18 mouse cellular contexts compared by ENCODE assay signal in genomic region chr4:110155954-110156353, GRCm38 (mm10).
DNase-seq lines count a peak whose midpoint lies in the region; ATAC-seq and TF ChIP-seq lines count a peak whose summit lies in the region.
"Had no signal": no experiment of that assay in that cellular context is flagged by ENCODE, and none has a peak within 500 bp of the region (broad histone marks: within the 10 kb centered on the region; RNA-seq: fewer than 3 reads in every experiment).

No protein-coding gene starts in this region.

- peak; percentile 59; the same call in 1 of the 2 replicates for ATAC-seq in limb, embryonic 11.5 days (ENCODE audit: insufficient number of reproducible peaks, low FRiP score, low TSS enrichment, low read depth)
- ATAC-seq in midbrain, embryonic 14.5 days (ENCODE audit: low FRiP score, low TSS enrichment): no peak
- ATAC-seq in midbrain, embryonic 15.5 days (replicated peaks): no peak
- no peak for ATAC-seq in hindbrain, embryonic 13.5 days (ENCODE audit: low FRiP score)
- ATAC-seq: forebrain, embryonic 15.5 days had no signal

- H3K9me3 ChIP-seq in limb, embryonic 11.5 days (ENCODE audit: control insufficient read depth, low read length): no peaks in the 10 kb centered on the region
- no peaks in the 10 kb centered on the region for H3K9me3 ChIP-seq in limb, embryonic 10.5 days (replicated peaks)
- H3K9me3 ChIP-seq in midbrain, embryonic 14.5 days (ENCODE audit: control insufficient read depth, low read length): no peaks in the 10 kb centered on the region
- no peaks in the 10 kb centered on the region for H3K9me3 ChIP-seq in midbrain, embryonic 15.5 days
- no peaks in the 10 kb centered on the region for H3K9me3 ChIP-seq in hindbrain, embryonic 13.5 days
- H3K9me3 ChIP-seq: embryonic facial prominence, embryonic 15.5 days; forebrain, embryonic 15.5 days; heart, embryonic 12.5 days; hindbrain, embryonic 15.5 days had no signal

- intact Hi-C loops in heart, adult 2 months (cut with DNase I): no loop called here

- H3K4me1 ChIP-seq in heart, adult 2 months (ENCODE audit: control insufficient read depth, insufficient read depth, low read length): no peaks in the 10 kb centered on the region
- no peaks in the 10 kb centered on the region for H3K4me1 ChIP-seq in limb, embryonic 11.5 days (ENCODE audit: control insufficient read depth, insufficient read depth, low read length)
- peaks cover 25% of the 10 kb centered on the region for H3K4me1 ChIP-seq in limb, embryonic 10.5 days
- H3K4me1 ChIP-seq in midbrain, embryonic 14.5 days (ENCODE audit: control insufficient read depth, insufficient read depth, low read length): peaks cover 30% of the 10 kb centered on the region
- H3K4me1 ChIP-seq in midbrain, embryonic 15.5 days: peaks cover 23% of the 10 kb centered on the region
- H3K4me1 ChIP-seq in hindbrain, embryonic 13.5 days (replicated peaks): peaks cover 32% of the 10 kb centered on the region

- H3K9ac ChIP-seq in heart, adult 2 months (ENCODE audit: low read depth, low read length): no peak overlapping the region
- no peak overlapping the region for H3K9ac ChIP-seq in limb, embryonic 11.5 days (ENCODE audit: low read length)
- H3K9ac ChIP-seq in midbrain, embryonic 14.5 days (replicated peaks; ENCODE audit: low read length): no peak overlapping the region
- no peak overlapping the region for H3K9ac ChIP-seq in midbrain, embryonic 15.5 days
- no peak overlapping the region for H3K9ac ChIP-seq in hindbrain, embryonic 13.5 days
- H3K9ac ChIP-seq: embryonic facial prominence, embryonic 15.5 days; forebrain, embryonic 15.5 days; heart, embryonic 12.5 days; hindbrain, embryonic 15.5 days had no signal

- 76% methylated on average over 2 of the region's 2 CpGs for WGBS in heart, adult 2 months
- 22% methylated on average over 2 of the region's 2 CpGs for WGBS in limb, embryonic 11.5 days
- WGBS in limb, embryonic 10.5 days: 52% methylated on average over 2 of the region's 2 CpGs
- 30% methylated on average over 2 of the region's 2 CpGs for WGBS in midbrain, embryonic 14.5 days
- 29% methylated on average over 2 of the region's 2 CpGs for WGBS in midbrain, embryonic 15.5 days
- 29% methylated on average over 2 of the region's 2 CpGs for WGBS in hindbrain, embryonic 13.5 days

- TF ChIP-seq POLR2A in heart, adult 2 months (IDR thresholded peaks at IDR 0.05; ENCODE audit: insufficient read depth, low read depth, low read length): no peak

- no peak for TF ChIP-seq EP300 in heart, adult 2 months (IDR thresholded peaks at IDR 0.05; ENCODE audit: insufficient read depth, low read depth, low read length)

- H3K79me2 ChIP-seq in heart, adult 2 months (replicated peaks; ENCODE audit: control insufficient read depth, insufficient read depth, low read length): no peaks in the 10 kb centered on the region

- H3K4me2 ChIP-seq in limb, embryonic 11.5 days (ENCODE audit: low read depth, severe bottlenecking): no peak overlapping the region
- H3K4me2 ChIP-seq in midbrain, embryonic 14.5 days (ENCODE audit: low read length): no peak overlapping the region
- H3K4me2 ChIP-seq in midbrain, embryonic 15.5 days: no peak overlapping the region
- no peak overlapping the region for H3K4me2 ChIP-seq in hindbrain, embryonic 13.5 days
- H3K4me2 ChIP-seq: embryonic facial prominence, embryonic 15.5 days; forebrain, embryonic 15.5 days; heart, embryonic 12.5 days; hindbrain, embryonic 15.5 days had no signal

- no peaks in the 10 kb centered on the region for H3K27me3 ChIP-seq in heart, adult 2 months (ENCODE audit: control insufficient read depth, insufficient read depth, low read length)
- no peaks in the 10 kb centered on the region for H3K27me3 ChIP-seq in limb, embryonic 11.5 days (ENCODE audit: control insufficient read depth, insufficient read depth, low read length)
- H3K27me3 ChIP-seq in limb, embryonic 10.5 days (ENCODE audit: low read depth, poor library complexity, severe bottlenecking): no peaks in the 10 kb centered on the region
- H3K27me3 ChIP-seq in midbrain, embryonic 14.5 days (ENCODE audit: control insufficient read depth, insufficient read depth, low read length): no peaks in the 10 kb centered on the region
- H3K27me3 ChIP-seq in midbrain, embryonic 15.5 days (replicated peaks): no peaks in the 10 kb centered on the region
- H3K27me3 ChIP-seq in hindbrain, embryonic 13.5 days: no peaks in the 10 kb centered on the region
- H3K27me3 ChIP-seq: embryonic facial prominence, embryonic 15.5 days; forebrain, embryonic 15.5 days; heart, embryonic 12.5 days; hindbrain, embryonic 15.5 days had no signal

- no peak overlapping the region for H3K27ac ChIP-seq in heart, adult 2 months
- H3K27ac ChIP-seq in limb, embryonic 11.5 days (replicated peaks; ENCODE audit: low read depth, low read length): no peak overlapping the region
- no peak overlapping the region for H3K27ac ChIP-seq in limb, embryonic 10.5 days
- 0 out of 2 replicates have a peak overlapping the region, but pooled peaks have one; percentile 20 for H3K27ac ChIP-seq in midbrain, embryonic 14.5 days (replicated peaks; ENCODE audit: low read depth, low read length)
- no peak overlapping the region for H3K27ac ChIP-seq in midbrain, embryonic 15.5 days
- peak overlapping the region; percentile 9; the same call in 1 of the 2 replicates for H3K27ac ChIP-seq in hindbrain, embryonic 13.5 days
- H3K27ac ChIP-seq: embryonic facial prominence, embryonic 15.5 days; forebrain, embryonic 15.5 days; hindbrain, embryonic 15.5 days had no signal

- peak; percentile 55 for DNase-seq in heart, adult 11 months
- no peak for DNase-seq in heart, adult 2 months
- DNase-seq in limb, embryonic 11.5 days (ENCODE audit: low spot score): no peak
- DNase-seq in limb, embryonic 10.5 days (ENCODE audit: low spot score): no peak
- DNase-seq in midbrain, embryonic 14.5 days: no peak
- DNase-seq: adrenal gland, adult 2 months; adrenal gland, postnatal 25 days; cerebellum, adult 18-20 months; cerebellum, adult 9-11 months; cerebellum, postnatal 36 days; gastrocnemius, postnatal 10 days had no signal

- H3K4me3 ChIP-seq in heart, adult 2 months: no peak overlapping the region
- H3K4me3 ChIP-seq in limb, embryonic 11.5 days (ENCODE audit: low read depth, low read length): no peak overlapping the region
- H3K4me3 ChIP-seq in limb, embryonic 10.5 days: no peak overlapping the region
- no peak overlapping the region for H3K4me3 ChIP-seq in midbrain, embryonic 14.5 days (replicated peaks; ENCODE audit: low read depth, low read length)
- no peak overlapping the region for H3K4me3 ChIP-seq in midbrain, embryonic 15.5 days
- H3K4me3 ChIP-seq in hindbrain, embryonic 13.5 days: no peak overlapping the region
- H3K4me3 ChIP-seq: embryonic facial prominence, embryonic 15.5 days; erythroblast, embryonic 14.5 days; forebrain, embryonic 15.5 days; heart, embryonic 12.5 days; hindbrain, embryonic 15.5 days had no signal

- TF ChIP-seq CTCF in heart, adult 2 months (IDR thresholded peaks at IDR 0.05): no peak

- no peaks in the 10 kb centered on the region for H3K36me3 ChIP-seq in heart, adult 2 months (ENCODE audit: control insufficient read depth, insufficient read depth, low read length)
- no peaks in the 10 kb centered on the region for H3K36me3 ChIP-seq in limb, embryonic 11.5 days (ENCODE audit: control insufficient read depth, insufficient read depth, low read length)
- no peaks in the 10 kb centered on the region for H3K36me3 ChIP-seq in limb, embryonic 10.5 days
- no peaks in the 10 kb centered on the region for H3K36me3 ChIP-seq in midbrain, embryonic 14.5 days (ENCODE audit: control insufficient read depth, insufficient read depth, low read length)
- H3K36me3 ChIP-seq in midbrain, embryonic 15.5 days (replicated peaks): no peaks in the 10 kb centered on the region
- H3K36me3 ChIP-seq in hindbrain, embryonic 13.5 days: no peaks in the 10 kb centered on the region
- H3K36me3 ChIP-seq: embryonic facial prominence, embryonic 15.5 days; forebrain, embryonic 15.5 days; heart, embryonic 12.5 days; hindbrain, embryonic 15.5 days had no signal

Comparison
In these comparisons a context has a peak if more than half of its experiments do, and no peak if none do; other contexts are left out.
1. H3K27ac ChIP-seq: peak in midbrain, embryonic 14.5 days (single experiment) and hindbrain, embryonic 13.5 days (single experiment); none in heart, adult 2 months (single experiment), limb, embryonic 11.5 days (single experiment), limb, embryonic 10.5 days (single experiment) and midbrain, embryonic 15.5 days (single experiment).